Mouse (Mus musculus): ENCODE results near the gene Plcg1. TPM values are rescaled to one million over a fixed set of nuclear protein-coding genes. Genes with fewer than 3 reads are reported as not detected.

Gene Plcg1
- polyA plus RNA-seq (2012; rRNA removed), result 129 and 150 TPM in 2 replicates

- no peak for DNase-seq (ENCODE audit: low read depth)
These were observed at the start of gene Plcg1 for GRCm38 (mm10) chr2:160731117-160731838. Gene Plcg1 (plus strand): TSS chr2:160731300.

DNA sequence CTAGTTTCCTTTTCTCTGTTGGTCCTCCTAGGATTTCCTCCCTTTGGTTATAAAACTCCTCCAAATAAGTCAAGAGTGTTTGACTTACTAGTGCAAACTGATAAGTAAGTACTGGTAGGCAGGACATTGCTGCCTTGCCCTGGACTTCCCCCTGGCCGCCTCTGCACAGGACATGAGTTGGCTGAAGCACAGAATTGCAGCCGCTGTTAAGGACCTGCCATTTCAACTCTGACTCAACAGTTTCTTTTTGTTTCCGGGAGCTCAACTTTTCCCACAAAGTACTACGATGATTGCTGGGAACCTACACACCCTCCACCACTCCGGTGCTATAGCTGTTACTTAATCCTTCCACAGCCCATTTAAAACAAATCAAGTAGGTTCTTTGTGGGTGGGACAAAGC, 30.8 kb upstream of the Plcg1 start:
- peak; percentile 27 for DNase-seq (ENCODE audit: low read depth)

GRCm38 (mm10) chr2:160701603-160702002, 29.5 kb upstream of the Plcg1 start:
- no peak for DNase-seq (ENCODE audit: low read depth)

DNA sequence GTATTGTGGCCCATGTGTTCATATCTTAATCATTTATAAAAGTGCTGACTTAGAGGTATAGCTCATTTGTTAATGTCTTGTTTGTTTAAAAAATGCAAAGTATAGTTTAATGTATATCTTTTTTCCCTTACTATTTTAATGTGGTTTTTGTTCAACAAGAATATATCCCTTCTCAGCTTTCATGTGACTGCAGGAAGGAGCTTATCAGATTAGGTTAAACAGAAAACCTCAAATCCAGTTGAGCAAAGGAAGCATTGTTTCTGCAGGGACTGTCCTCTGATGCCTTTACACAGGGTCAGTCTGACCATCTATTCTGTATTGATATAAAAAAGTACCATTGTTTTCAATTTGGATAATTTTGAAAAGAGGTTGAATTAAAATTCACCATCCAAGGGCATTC, 28.3 kb upstream of the Plcg1 start:
- DNase-seq (ENCODE audit: low read depth), result no peak

DNA sequence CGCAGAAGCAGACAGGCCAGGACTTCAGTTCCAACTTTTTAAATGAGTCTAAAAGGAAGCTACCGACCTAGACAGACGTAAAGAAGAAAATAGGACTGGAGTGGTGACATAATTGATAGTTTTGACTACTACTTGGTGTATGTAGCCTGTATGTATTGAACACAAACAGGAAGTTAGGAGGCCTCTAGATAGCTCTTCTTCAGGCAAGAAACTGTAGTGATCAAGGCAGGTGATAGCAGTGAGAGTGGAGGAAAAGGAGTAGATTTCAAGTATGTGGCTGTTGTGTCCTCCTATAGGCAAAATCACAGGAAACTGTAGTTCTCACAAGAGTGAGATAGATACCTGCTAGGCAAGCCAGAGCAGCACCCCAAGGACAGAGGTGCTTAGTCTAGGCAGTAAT, 23.4 kb upstream of the Plcg1 start:
- no peak for DNase-seq (ENCODE audit: low read depth)

DNA sequence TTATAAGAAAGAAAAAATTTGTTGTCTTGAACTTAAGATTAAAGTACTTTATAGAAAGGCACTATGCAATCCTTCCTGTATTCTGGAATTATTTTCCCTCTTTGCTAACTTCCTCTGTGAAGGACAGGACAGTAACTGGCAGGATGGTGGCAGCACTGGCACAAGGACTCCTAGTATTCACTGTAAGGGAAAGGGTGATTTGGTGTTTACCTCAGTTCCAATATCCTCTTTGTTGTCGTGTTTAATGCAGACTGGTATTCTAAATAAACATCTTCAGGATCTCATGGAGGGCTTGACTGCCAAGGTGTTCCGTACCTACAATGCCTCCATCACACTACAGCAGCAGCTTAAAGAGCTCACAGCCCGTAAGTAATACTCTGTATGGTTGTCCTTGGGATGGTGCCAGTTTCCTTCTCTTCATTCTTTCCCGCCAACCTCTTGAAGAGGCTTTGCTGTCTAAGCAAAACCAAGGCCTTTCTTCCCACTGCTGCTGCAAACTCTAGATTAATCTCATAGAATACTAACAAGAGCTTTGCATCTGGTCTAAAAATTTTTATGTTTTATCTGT, 15.6 kb upstream of the Plcg1 start:
- DNase-seq (ENCODE audit: low read depth), result no peak

DNA sequence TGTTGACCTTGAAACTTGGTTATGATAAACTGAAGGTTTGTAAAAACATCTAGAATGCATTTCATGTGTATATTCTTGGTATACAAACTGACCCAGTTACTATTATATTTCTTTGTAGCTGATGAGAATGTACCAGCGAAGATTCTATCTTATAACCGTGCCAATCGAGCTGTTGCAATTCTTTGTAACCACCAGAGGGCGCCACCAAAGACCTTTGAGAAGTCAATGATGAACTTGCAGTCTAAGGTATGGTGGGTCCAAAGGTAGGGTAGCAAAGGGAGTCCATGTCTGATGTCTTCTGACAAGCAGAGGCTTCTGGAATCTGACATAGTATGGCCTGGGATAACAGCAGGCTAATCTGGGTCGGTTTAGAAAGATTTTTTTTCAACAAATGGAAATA, 13.8 kb upstream of the Plcg1 start:
- no peak for DNase-seq (ENCODE audit: low read depth)

DNA sequence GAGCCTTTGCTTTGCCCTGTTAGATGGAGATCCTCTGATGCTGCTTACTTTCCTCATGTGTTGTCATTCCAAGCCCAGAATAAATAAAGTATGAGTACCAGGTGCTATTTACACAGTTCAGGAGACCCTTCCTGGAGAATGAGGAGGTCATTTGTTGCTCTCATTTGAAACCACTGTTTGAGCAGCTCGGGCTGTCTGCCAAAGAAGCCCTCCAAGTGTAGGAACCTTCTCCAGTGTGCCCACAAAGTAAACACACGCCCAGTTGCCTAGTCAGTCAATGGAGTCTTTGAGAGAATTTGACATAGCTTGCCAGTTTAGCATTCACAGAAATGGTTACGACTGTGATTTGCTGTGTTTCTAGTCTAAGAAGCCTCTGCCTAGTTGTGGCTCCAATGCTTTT, 12.3 kb upstream of the Plcg1 start:
- no peak for DNase-seq (ENCODE audit: low read depth)

- no peak for DNase-seq (ENCODE audit: low read depth)
These were observed 8.4 kb upstream of the Plcg1 start for GRCm38 (mm10) chr2:160722714-160723113.

GRCm38 (mm10) chr2:160723613-160724375, 7.3 kb upstream of the Plcg1 start:
- no peak for DNase-seq (ENCODE audit: low read depth)

DNA sequence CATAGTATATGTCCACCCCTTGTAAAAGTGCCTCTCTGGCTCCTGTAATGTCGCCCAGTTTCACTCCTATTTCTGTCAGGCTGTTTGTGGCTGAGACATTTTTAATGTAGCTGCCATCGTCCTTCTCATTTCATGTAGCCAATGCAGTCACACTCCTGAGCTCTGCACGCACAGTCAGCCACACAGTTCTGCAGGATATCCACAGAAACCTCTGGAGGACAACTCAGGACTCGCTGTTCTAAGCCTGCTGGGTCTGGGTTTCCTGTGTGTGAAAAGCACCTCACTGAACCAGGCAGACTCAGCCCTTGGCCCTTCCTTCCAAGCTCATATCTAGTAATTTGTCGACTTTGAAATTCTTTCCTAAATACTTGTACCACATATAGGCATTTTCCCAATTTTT, 6.6 kb upstream of the Plcg1 start:
- no peak for DNase-seq (ENCODE audit: low read depth)

GRCm38 (mm10) chr2:160725877-160726864, 4.9 kb upstream of the Plcg1 start:
- no peak for DNase-seq (ENCODE audit: low read depth)

DNA sequence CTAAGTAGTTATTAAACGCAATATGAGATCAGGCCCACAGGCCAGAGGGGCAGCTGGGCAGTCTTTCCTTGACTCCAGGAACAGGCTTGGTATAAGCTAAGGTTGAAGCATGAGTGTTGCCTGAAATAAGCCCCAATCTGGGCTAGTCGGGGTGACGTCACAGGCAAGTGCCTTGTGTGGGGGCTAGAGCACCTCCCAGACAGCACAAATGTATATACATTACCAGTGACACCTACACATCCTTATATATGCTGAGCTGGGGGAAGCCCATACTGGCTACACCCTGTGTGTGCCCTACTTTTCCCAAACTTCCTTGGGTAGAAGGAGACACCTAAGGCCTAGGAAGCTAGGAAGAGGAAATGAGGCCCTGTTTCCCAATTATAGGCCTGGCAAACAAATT, 2.1 kb upstream of the Plcg1 start:
- DNase-seq (ENCODE audit: low read depth), result no peak

- peak; percentile 75 for DNase-seq (ENCODE audit: low read depth)
These were observed 1.7 kb upstream of the Plcg1 start for GRCm38 (mm10) chr2:160729436-160729835.

- peak; percentile 61 for DNase-seq (ENCODE audit: low read depth)
These were observed 976 bp upstream of the Plcg1 start for GRCm38 (mm10) chr2:160729851-160730796.

GRCm38 (mm10) chr2:160730797-160731116, 343 bp upstream of the Plcg1 start:
- no peak for DNase-seq (ENCODE audit: low read depth)

DNA sequence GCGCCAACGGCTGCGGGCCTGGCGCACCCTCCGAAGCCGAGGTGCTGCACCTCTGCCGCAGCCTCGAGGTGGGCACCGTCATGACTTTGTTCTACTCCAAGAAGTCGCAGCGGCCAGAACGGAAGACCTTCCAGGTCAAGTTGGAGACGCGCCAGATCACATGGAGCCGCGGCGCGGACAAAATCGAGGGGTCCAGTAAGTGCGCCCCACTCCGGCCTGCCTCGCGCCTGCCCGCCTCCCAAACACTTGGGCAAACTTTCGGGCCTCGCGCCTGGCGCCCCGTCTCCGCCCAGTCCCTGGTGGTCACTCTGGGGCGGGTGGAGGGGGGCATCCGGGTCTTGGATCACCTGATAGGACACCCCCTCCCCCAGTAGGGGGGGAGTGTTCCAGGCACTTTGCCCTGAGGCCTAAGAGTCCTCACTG, 750 bp downstream of the Plcg1 start:
- no peak for DNase-seq (ENCODE audit: low read depth)

DNA sequence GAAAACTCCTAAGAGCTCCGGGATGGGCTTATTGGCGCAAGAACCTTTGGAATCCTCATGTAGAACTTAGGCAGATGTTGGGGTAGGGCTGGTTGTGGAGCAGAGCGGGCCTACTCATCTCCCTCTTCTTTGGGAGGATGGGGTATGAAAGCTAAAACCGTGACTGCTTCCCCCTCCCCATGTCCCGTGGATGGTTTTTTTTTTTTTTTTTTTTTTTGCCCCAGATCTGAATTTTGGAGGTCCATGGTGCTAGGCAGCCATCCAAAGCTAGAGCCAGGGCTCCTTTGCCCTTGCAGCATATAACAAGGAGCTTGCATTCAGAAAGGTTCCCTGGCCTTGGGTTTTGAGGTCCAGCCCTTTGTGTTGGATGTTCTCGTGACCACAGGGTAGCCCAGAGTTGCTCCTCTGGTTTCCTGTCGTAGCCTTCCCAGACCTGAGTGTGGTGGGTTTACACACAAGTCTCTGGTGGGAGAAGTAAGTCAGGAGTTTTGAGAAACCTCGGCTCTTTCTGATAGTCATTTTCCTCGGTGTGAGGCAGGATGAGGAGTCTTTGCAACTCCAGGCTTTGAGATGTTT, 1.4 kb downstream of the Plcg1 start:
- no peak for DNase-seq (ENCODE audit: low read depth)

GRCm38 (mm10) chr2:160733131-160733531, 2.0 kb downstream of the Plcg1 start:
- no peak for DNase-seq (ENCODE audit: low read depth)

GRCm38 (mm10) chr2:160734331-160734730, 3.2 kb downstream of the Plcg1 start:
- no peak for DNase-seq (ENCODE audit: low read depth)
